Mouse (Mus musculus): ENCODE data around the gene 2810021J22Rik. TPM values are rescaled to one million over a fixed set of nuclear protein-coding genes. Genes with fewer than 3 reads are reported as not detected.

The 2810021J22Rik gene
- polyA plus RNA-seq (2015; fragmentation: Illumina TruSeq; extraction: RNeasy Lipid Tissue Mini Kit (QIAGEN cat#74804); ENCODE audit: insufficient read depth, low replicate concordance), result 10.1 TPM

GRCm38 (mm10) chr11:58867039-58867953, at the start of gene 2810021J22Rik:
Gene 2810021J22Rik, plus strand, starts transcription at chr11:58867216.

GRCm38 (mm10) chr11:58828937-58829336, 38.1 kb upstream of the 2810021J22Rik start, which contains the start of gene Olfr312:
Gene Olfr312, plus strand, starts transcription at chr11:58829237.

GRCm38 (mm10) chr11:58838951-58839350, 28.1 kb upstream of the 2810021J22Rik start, which contains the start of gene Olfr311:
Gene Olfr311, plus strand, starts transcription at chr11:58839251.

GRCm38 (mm10) chr11:58846919-58847461, 20.0 kb upstream of the 2810021J22Rik start, which contains the start of gene Gm12258:
Gene Gm12258, plus strand, starts transcription at chr11:58847158.

GRCm38 (mm10) chr11:58903511-58904409, 36.7 kb downstream of the 2810021J22Rik start, which contains the start of gene Zfp39:
Gene Zfp39, minus strand, starts transcription at chr11:58904225.

GRCm38 (mm10) chr11:58917745-58918366, 50.8 kb downstream of the 2810021J22Rik start, which contains the start of gene Btnl10:
Gene Btnl10, plus strand, starts transcription at chr11:58917908.

Other genes starting within 250 kb of the 2810021J22Rik start
- not detected for gene Olfr323, start 236.7 kb upstream of the 2810021J22Rik start, polyA plus RNA-seq (2015; fragmentation: Illumina TruSeq; extraction: RNeasy Lipid Tissue Mini Kit (QIAGEN cat#74804); ENCODE audit: insufficient read depth, low replicate concordance)
- 2.3 TPM for gene Trim58, start 226.8 kb upstream of the 2810021J22Rik start, polyA plus RNA-seq (2015; fragmentation: Illumina TruSeq; extraction: RNeasy Lipid Tissue Mini Kit (QIAGEN cat#74804); ENCODE audit: insufficient read depth, low replicate concordance)
- gene Olfr322, start 208.4 kb upstream of the 2810021J22Rik start, polyA plus RNA-seq (2015; fragmentation: Illumina TruSeq; extraction: RNeasy Lipid Tissue Mini Kit (QIAGEN cat#74804); ENCODE audit: insufficient read depth, low replicate concordance), result not detected
- gene Olfr320, start 186.1 kb upstream of the 2810021J22Rik start, polyA plus RNA-seq (2015; fragmentation: Illumina TruSeq; extraction: RNeasy Lipid Tissue Mini Kit (QIAGEN cat#74804); ENCODE audit: insufficient read depth, low replicate concordance), result not detected
- gene Olfr319, start 168.1 kb upstream of the 2810021J22Rik start, polyA plus RNA-seq (2015; fragmentation: Illumina TruSeq; extraction: RNeasy Lipid Tissue Mini Kit (QIAGEN cat#74804); ENCODE audit: insufficient read depth, low replicate concordance), result not detected
- gene Olfr318, start 143.2 kb upstream of the 2810021J22Rik start, polyA plus RNA-seq (2015; fragmentation: Illumina TruSeq; extraction: RNeasy Lipid Tissue Mini Kit (QIAGEN cat#74804); ENCODE audit: insufficient read depth, low replicate concordance), result not detected
- gene Olfr317, start 128.0 kb upstream of the 2810021J22Rik start, polyA plus RNA-seq (2015; fragmentation: Illumina TruSeq; extraction: RNeasy Lipid Tissue Mini Kit (QIAGEN cat#74804); ENCODE audit: insufficient read depth, low replicate concordance), result not detected
- not detected for gene Olfr316, start 114.5 kb upstream of the 2810021J22Rik start, polyA plus RNA-seq (2015; fragmentation: Illumina TruSeq; extraction: RNeasy Lipid Tissue Mini Kit (QIAGEN cat#74804); ENCODE audit: insufficient read depth, low replicate concordance)
- not detected for gene Olfr315, start 94.0 kb upstream of the 2810021J22Rik start, polyA plus RNA-seq (2015; fragmentation: Illumina TruSeq; extraction: RNeasy Lipid Tissue Mini Kit (QIAGEN cat#74804); ENCODE audit: insufficient read depth, low replicate concordance)
- not detected for gene Olfr314, start 84.3 kb upstream of the 2810021J22Rik start, polyA plus RNA-seq (2015; fragmentation: Illumina TruSeq; extraction: RNeasy Lipid Tissue Mini Kit (QIAGEN cat#74804); ENCODE audit: insufficient read depth, low replicate concordance)
- gene Fam183b, start 65.3 kb upstream of the 2810021J22Rik start, polyA plus RNA-seq (2015; fragmentation: Illumina TruSeq; extraction: RNeasy Lipid Tissue Mini Kit (QIAGEN cat#74804); ENCODE audit: insufficient read depth, low replicate concordance), result not detected
- not detected for gene Olfr313, start 52.2 kb upstream of the 2810021J22Rik start, polyA plus RNA-seq (2015; fragmentation: Illumina TruSeq; extraction: RNeasy Lipid Tissue Mini Kit (QIAGEN cat#74804); ENCODE audit: insufficient read depth, low replicate concordance)
- gene Olfr312, start 38.0 kb upstream of the 2810021J22Rik start, polyA plus RNA-seq (2015; fragmentation: Illumina TruSeq; extraction: RNeasy Lipid Tissue Mini Kit (QIAGEN cat#74804); ENCODE audit: insufficient read depth, low replicate concordance), result not detected
- not detected for gene Olfr311, start 28.0 kb upstream of the 2810021J22Rik start, polyA plus RNA-seq (2015; fragmentation: Illumina TruSeq; extraction: RNeasy Lipid Tissue Mini Kit (QIAGEN cat#74804); ENCODE audit: insufficient read depth, low replicate concordance)
- 16.5 TPM for gene Gm12258, start 20.1 kb upstream of the 2810021J22Rik start, polyA plus RNA-seq (2015; fragmentation: Illumina TruSeq; extraction: RNeasy Lipid Tissue Mini Kit (QIAGEN cat#74804); ENCODE audit: insufficient read depth, low replicate concordance)
- 7.4 TPM for gene Zfp39, start 37.0 kb downstream of the 2810021J22Rik start, polyA plus RNA-seq (2015; fragmentation: Illumina TruSeq; extraction: RNeasy Lipid Tissue Mini Kit (QIAGEN cat#74804); ENCODE audit: insufficient read depth, low replicate concordance)
- gene Btnl10, start 50.7 kb downstream of the 2810021J22Rik start, polyA plus RNA-seq (2015; fragmentation: Illumina TruSeq; extraction: RNeasy Lipid Tissue Mini Kit (QIAGEN cat#74804); ENCODE audit: insufficient read depth, low replicate concordance), result 10.0 TPM
- gene Rnf187, start 71.7 kb downstream of the 2810021J22Rik start, polyA plus RNA-seq (2015; fragmentation: Illumina TruSeq; extraction: RNeasy Lipid Tissue Mini Kit (QIAGEN cat#74804); ENCODE audit: insufficient read depth, low replicate concordance), result 68.8 TPM
- 1.5 TPM for gene Hist3h2ba, start 81.7 kb downstream of the 2810021J22Rik start, polyA plus RNA-seq (2015; fragmentation: Illumina TruSeq; extraction: RNeasy Lipid Tissue Mini Kit (QIAGEN cat#74804); ENCODE audit: insufficient read depth, low replicate concordance)
- gene Hist3h2a, start 87.5 kb downstream of the 2810021J22Rik start, polyA plus RNA-seq (2015; fragmentation: Illumina TruSeq; extraction: RNeasy Lipid Tissue Mini Kit (QIAGEN cat#74804); ENCODE audit: insufficient read depth, low replicate concordance), result 11.2 TPM
- gene Trim17, start 87.5 kb downstream of the 2810021J22Rik start, polyA plus RNA-seq (2015; fragmentation: Illumina TruSeq; extraction: RNeasy Lipid Tissue Mini Kit (QIAGEN cat#74804); ENCODE audit: insufficient read depth, low replicate concordance), result 0.17 TPM
- 35.2 TPM for gene Trim11, start 110.9 kb downstream of the 2810021J22Rik start, polyA plus RNA-seq (2015; fragmentation: Illumina TruSeq; extraction: RNeasy Lipid Tissue Mini Kit (QIAGEN cat#74804); ENCODE audit: insufficient read depth, low replicate concordance)